Mouse (Mus musculus) midbrain, embryonic 15.5 days (tissue): ENCODE measurements around the gene Sec22c. TPM values are rescaled to one million over a fixed set of nuclear protein-coding genes. Genes with fewer than 3 reads are reported as not detected.

ENCODE experiments used
- ATAC-seq: fragments of 200-750 bp; cut with Nextera tagmentation; replicated peaks from 2 replicates; pipeline ENCODE4 v1.8.0; 2017; ENCODE audit warnings: moderate TSS enrichment
- H3K27ac ChIP-seq: fragments of 300-500 bp; sonication (generic); 2 replicates; pipeline ENCODE4 v1.5.1; 2015; ENCODE audit warnings: mild to moderate bottlenecking, inconsistent platforms
- H3K27me3 ChIP-seq: fragments of 300-500 bp; sonication (generic); replicated peaks from 2 replicates; pipeline ENCODE4 v1.6.1; 2015; ENCODE audit warnings: inconsistent platforms
- H3K36me3 ChIP-seq: fragments of 300-500 bp; sonication (generic); replicated peaks from 2 replicates; pipeline ENCODE4 v1.6.1; 2015; ENCODE audit warnings: inconsistent platforms
- H3K4me1 ChIP-seq: fragments of 300-500 bp; sonication (generic); 2 replicates; pipeline ENCODE4 v1.6.1; 2015; ENCODE audit warnings: inconsistent platforms
- H3K4me2 ChIP-seq: fragments of 300-500 bp; sonication (generic); 2 replicates; pipeline ENCODE4 v1.6.1; 2015; ENCODE audit warnings: inconsistent platforms, mild to moderate bottlenecking, moderate library complexity
- H3K4me3 ChIP-seq: fragments of 300-500 bp; sonication (generic); 2 replicates; pipeline ENCODE4 v1.5.1; 2015; ENCODE audit warnings: mild to moderate bottlenecking, inconsistent platforms
- H3K9ac ChIP-seq: fragments of 300-500 bp; sonication (generic); 2 replicates; pipeline ENCODE4 v1.6.1; 2015; ENCODE audit warnings: mild to moderate bottlenecking, inconsistent platforms
- H3K9me3 ChIP-seq: fragments of 300-500 bp; sonication (generic); 2 replicates; pipeline ENCODE4 v1.6.1; 2016; ENCODE audit warnings: inconsistent platforms
- WGBS: fragments of 180-500 bp; shearing (Covaris S2); methylation state at CpG from one replicate; pipeline ENCODE4 v1.1.7; 2015; ENCODE audit warnings: mixed read lengths; 5-methylcytosine and 5-hydroxymethylcytosine counted together
- polyA plus RNA-seq: library from polyadenylated mRNA; unstranded; fragments of >200 nt; fragmentation: Nextera tagmentation; extraction: Ambion mirVana; gene quantifications from 2 replicates; pipeline ENCODE4 v1.2.1, GENCODE M21; 2015

Gene Sec22c
- polyA plus RNA-seq, 1 experiment from 2014 or later, result 36.9 TPM

DNA sequence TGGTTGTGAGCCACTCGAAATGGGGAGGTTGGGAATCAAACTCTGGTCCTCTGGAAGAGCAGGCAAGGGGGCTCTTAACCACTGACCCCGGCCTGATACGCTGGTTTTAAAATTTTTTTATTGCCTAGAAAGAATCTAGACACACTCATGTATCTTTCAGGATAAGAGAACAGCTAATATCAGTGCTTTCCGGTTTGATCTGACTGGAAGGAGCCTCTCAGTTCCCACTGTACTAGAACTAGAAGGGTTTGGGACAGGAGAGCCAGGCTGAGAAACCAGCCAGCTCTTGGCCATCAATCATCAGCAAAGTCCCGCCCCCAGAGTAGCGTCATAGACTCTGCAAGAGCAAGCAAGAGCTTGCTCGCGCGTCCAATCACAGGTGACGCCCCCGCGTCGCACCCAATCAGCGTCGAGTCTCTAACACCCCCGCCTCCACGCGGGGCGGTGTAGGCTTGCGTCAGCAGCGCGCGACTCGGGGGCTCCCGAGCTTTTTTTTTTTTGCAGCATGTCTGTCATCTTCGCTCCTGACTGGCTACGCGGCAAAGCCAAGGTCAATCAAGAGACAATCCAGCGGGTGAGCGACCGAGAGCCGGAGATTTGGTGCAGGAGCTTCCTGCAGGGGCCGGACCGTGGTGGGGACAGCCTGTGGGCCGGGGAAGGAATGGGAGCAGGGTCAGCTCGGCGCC, 4.8 kb upstream of the Sec22c start, which contains the start of gene Ss18l2:
Gene Ss18l2, plus strand, starts transcription at position 432 of the 686 bp plus-strand sequence.
- peak within 1 kb of the TSS; percentile 94 for H3K27ac ChIP-seq
- 5% methylated on average over 37 of the region's 37 CpGs for WGBS
- H3K9ac ChIP-seq, result peak within 1 kb of the TSS; percentile 84
- H3K36me3 ChIP-seq, result peaks cover 11% of the 10 kb centered on the region; the same call in 1 of the 2 replicates
- H3K4me3 ChIP-seq, result peak within 1 kb of the TSS; percentile 79
- H3K4me1 ChIP-seq, result peaks cover 28% of the 10 kb centered on the region
- no peaks in the 10 kb centered on the region for H3K9me3 ChIP-seq
- H3K4me2 ChIP-seq, result peak within 1 kb of the TSS; percentile 79
- ATAC-seq, result peak; percentile 96
- H3K27me3 ChIP-seq, result no peaks in the 10 kb centered on the region

DNA sequence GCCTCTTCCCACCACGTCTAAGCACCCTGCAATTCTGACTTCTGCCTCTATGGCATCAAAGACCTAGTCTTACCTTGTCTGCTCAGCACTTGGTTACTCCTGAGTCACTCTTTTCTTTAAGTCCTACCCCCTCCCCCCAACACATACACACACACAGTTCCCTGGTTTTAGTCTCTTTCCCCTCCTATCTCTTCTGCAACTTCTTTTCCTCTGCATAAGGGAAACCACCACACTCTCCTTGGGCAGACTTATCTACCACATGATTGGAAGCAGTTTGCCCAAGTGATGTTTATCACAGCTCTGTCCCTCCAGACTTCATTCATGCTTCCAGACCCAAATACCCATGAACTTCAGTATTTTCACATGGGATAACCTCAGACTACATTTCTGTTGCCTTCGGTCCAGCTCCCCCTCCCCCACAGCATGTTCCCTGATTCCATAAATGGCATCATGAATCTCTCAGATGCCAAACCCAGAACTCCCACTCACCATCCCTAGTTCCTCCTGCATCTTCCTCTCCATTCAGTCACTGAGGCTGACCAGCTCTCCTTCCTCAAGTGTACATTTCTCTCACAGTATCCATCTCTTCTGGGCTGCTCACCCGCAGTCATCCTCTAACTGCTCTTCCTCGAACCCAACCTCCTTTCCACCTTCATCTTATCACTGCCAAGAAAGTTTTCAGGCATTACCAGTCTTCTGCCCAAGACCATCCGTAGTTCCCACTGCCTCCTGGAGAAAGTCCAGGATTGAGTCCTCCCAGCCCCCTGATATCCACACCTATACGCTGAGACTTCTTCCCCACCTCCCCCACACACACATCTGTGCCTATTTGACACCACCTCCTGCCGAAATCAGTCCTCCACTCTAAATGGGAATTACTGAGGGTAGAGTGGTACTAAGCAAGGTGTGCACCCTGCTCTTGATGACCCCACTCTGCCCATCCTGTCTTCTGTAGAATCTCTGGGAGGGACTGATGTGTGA, 3.5 kb upstream of the Sec22c start:
- ATAC-seq, result no peak
- H3K4me2 ChIP-seq, result no peak overlapping the region
- H3K36me3 ChIP-seq, result peaks cover 11% of the 10 kb centered on the region; the same call in 1 of the 2 replicates
- peaks cover 35% of the 10 kb centered on the region for H3K4me1 ChIP-seq
- no peak overlapping the region for H3K27ac ChIP-seq
- no peak overlapping the region for H3K9ac ChIP-seq
- H3K4me3 ChIP-seq, result no peak overlapping the region
- no peaks in the 10 kb centered on the region for H3K9me3 ChIP-seq
- WGBS, result 72% methylated on average over 7 of the region's 7 CpGs
- H3K27me3 ChIP-seq, result no peaks in the 10 kb centered on the region

DNA sequence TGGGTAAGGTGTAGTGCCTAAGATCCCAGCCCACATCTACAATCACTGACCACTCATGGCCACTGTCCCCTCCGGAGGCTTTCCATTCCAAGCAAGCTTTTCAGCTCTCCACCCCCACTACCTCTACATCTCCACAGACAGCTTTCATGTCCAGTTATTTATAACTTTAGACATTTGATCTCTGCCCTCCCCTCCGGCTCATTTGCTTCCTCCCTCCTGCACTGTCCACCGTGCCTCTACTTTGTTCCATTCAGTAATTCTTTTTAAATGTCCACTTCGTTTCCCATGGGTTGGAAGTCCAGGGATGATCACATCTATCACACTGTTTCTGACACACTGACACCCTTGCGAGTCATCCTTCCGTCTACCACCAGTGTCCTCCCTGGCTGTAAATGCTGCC, 2.5 kb upstream of the Sec22c start:
- H3K4me2 ChIP-seq, result no peak overlapping the region
- H3K9ac ChIP-seq, result no peak overlapping the region
- no peaks in the 10 kb centered on the region for H3K27me3 ChIP-seq
- no peaks in the 10 kb centered on the region for H3K9me3 ChIP-seq
- no peak overlapping the region for H3K4me3 ChIP-seq
- WGBS, result 71% methylated on average over 6 of the region's 6 CpGs
- H3K27ac ChIP-seq, result no peak overlapping the region
- no peak for ATAC-seq
- H3K36me3 ChIP-seq, result peaks cover 3% of the 10 kb centered on the region; the same call in 1 of the 2 replicates
- H3K4me1 ChIP-seq, result peaks cover 45% of the 10 kb centered on the region

DNA sequence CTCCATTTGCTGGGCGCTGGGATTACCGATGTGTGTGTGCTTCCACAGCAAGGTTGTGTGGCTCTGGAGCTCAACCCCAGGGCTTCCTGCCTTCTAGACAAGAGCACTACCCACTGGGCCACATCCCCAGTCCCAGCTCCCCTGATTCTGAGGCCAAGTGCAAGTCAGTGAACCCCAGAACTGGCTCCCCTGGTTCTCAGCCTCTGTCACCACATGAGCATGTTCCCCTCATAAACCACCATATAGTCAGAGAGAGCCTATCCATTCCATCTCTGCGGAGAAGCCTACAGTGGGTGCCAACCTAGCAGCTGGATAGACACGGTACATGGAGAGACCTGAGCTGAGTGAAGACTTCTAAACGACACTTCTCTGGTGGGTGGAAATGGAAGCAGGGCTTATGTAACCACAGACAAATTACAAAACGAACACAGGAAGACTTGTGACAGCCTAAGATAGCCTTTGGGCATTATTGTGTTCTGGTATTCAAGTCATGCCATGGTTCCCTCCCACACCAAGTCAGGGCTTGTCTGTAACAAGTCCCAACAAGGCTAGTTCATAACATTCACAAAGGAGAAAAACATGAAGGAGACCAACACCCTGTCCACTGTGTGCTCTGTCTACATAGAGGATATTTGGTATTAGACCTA, 862 bp upstream of the Sec22c start:
- Histone ChIP-seq H3K27ac (no peak overlapping the region), H3K9ac (no peak overlapping the region), H3K4me1 (peaks cover 39% of the 10 kb centered on the region), H3K4me2 (no peak overlapping the region), H3K4me3 (no peak overlapping the region), H3K36me3 (no peaks in the 10 kb centered on the region), H3K9me3 (no peaks in the 10 kb centered on the region), H3K27me3 (no peaks in the 10 kb centered on the region)
- ATAC-seq, result no peak
- 82% methylated on average over 6 of the region's 6 CpGs for WGBS

DNA sequence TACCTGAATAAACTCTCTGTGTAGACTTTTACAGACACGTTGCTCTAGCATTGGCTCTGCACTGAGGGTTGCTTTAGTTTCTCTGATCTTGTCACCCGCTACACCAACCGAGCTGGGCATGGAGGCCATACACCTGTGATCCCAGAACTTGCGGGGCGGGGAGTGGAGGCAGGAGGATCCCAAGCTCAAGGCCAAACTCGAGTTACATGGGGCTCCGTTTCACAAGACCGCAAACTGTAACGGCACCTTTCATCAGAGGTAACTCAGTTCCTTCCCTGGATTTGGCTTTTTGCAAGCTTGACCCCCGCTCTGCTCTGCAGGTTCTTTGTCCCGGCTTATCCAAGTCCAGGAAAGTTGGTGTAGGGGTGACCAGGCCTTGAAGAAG, 1.0 kb downstream of the Sec22c start:
- H3K27me3 ChIP-seq, result no peaks in the 10 kb centered on the region
- peak overlapping the region; percentile 75 for H3K9ac ChIP-seq
- H3K4me1 ChIP-seq, result peaks cover 30% of the 10 kb centered on the region
- peak overlapping the region; percentile 87 for H3K4me3 ChIP-seq
- 37% methylated on average over 11 of the region's 11 CpGs for WGBS
- H3K36me3 ChIP-seq, result no peaks in the 10 kb centered on the region
- ATAC-seq, result no peak; the same call in 1 of the 2 replicates
- no peaks in the 10 kb centered on the region for H3K9me3 ChIP-seq
- peak overlapping the region; percentile 91 for H3K4me2 ChIP-seq
- no peak overlapping the region for H3K27ac ChIP-seq

DNA sequence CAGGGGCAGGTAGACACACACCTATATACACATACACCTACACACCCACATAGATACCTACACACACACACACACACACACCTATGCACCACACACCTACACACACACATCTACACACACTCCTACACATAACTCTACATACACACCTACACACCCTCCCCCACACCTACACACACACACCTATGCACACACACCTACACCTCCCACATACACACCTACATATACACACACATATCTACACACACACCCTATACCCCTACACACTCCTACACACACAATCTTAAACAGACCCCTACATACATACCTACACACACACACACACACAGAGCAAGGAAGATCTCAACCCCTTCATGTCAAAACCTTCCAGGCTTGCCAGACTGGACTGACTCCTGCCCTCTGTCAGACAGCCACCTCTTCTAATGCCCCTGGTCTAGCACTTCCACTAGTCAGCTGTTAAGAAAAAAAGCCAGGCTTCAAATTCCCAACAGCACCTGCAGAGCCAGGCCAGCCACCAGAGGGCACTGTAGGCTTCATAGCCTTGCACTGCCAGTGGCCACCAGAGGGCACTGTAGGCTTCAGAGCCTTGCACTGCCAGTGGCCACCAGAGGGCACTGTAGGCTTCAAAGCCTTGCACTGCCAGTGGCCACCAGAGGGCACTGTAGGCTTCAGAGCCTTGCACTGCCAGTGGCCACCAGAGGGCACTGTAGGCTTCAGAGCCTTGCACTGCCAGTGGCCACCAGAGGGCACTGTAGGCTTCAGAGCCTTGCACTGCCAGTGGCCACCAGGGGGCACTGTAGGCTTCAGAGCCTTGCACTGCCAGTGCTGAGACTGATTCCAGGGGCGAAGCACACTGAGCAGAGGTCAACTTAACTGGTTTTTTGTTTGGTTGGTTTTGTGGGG, 7.9 kb downstream of the Sec22c start:
- ATAC-seq, result no peak; the same call in 1 of the 2 replicates
- no peak overlapping the region for H3K9ac ChIP-seq
- H3K27ac ChIP-seq, result no peak overlapping the region
- WGBS, result 92% methylated on average over 1 of the region's 1 CpGs
- H3K36me3 ChIP-seq, result peaks cover 4% of the 10 kb centered on the region
- peaks cover 2% of the 10 kb centered on the region for H3K4me1 ChIP-seq
- H3K4me3 ChIP-seq, result no peak overlapping the region
- no peaks in the 10 kb centered on the region for H3K27me3 ChIP-seq
- H3K4me2 ChIP-seq, result no peak overlapping the region
- no peaks in the 10 kb centered on the region for H3K9me3 ChIP-seq

DNA sequence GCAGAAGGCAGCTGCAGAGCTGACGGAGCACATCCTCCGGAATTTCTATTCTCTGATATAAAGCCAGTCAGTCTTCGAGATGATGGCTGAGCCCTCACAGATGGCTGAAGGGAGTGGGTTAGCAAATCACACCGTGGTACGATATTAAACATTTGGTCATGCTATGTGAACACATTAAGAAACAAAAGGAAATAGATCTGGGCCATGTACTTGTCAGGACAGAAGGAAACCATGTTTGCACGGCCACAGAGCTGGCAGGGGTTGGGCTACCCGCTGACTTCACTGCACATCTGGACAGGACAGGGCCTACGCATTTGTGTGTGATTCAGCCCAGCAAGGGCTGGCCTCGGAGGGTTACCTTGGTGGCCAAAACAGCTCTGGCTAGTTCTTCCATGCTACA, 8.7 kb downstream of the Sec22c start:
- H3K27me3 ChIP-seq, result no peaks in the 10 kb centered on the region
- H3K27ac ChIP-seq, result no peak overlapping the region
- H3K9ac ChIP-seq, result no peak overlapping the region
- peaks cover 7% of the 10 kb centered on the region for H3K36me3 ChIP-seq
- no peak for ATAC-seq
- H3K4me2 ChIP-seq, result no peak overlapping the region
- WGBS, result 90% methylated on average over 9 of the region's 9 CpGs
- no peaks in the 10 kb centered on the region; the same call in 1 of the 2 replicates for H3K4me1 ChIP-seq
- no peaks in the 10 kb centered on the region for H3K9me3 ChIP-seq
- no peak overlapping the region for H3K4me3 ChIP-seq

DNA sequence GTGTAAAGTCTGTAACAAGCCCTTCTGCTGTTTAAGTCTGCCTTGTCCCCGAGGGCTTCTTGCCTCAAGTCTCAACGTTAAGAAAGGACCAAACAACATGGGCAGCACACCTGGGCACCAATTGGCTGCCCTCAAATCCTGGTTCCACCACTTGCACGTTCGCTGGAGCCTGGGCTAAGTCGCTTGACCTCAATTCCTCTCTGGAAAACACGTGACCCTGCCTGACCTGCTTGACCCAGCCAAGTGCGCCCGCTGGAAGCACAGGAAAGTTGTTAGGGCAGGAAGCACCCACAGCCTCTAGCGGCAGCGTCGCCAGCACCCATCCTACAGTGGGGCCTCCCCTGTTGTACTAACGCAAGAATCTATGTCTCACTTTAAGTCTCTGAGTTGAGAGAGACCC, 10.6 kb downstream of the Sec22c start:
- H3K27me3 ChIP-seq, result no peaks in the 10 kb centered on the region
- no peak overlapping the region for H3K27ac ChIP-seq
- H3K4me1 ChIP-seq, result peaks cover 19% of the 10 kb centered on the region
- no peaks in the 10 kb centered on the region for H3K9me3 ChIP-seq
- no peak overlapping the region for H3K4me2 ChIP-seq
- no peak for ATAC-seq
- H3K9ac ChIP-seq, result no peak overlapping the region
- H3K36me3 ChIP-seq, result peaks cover 7% of the 10 kb centered on the region
- WGBS, result 82% methylated on average over 12 of the region's 12 CpGs
- no peak overlapping the region for H3K4me3 ChIP-seq

DNA sequence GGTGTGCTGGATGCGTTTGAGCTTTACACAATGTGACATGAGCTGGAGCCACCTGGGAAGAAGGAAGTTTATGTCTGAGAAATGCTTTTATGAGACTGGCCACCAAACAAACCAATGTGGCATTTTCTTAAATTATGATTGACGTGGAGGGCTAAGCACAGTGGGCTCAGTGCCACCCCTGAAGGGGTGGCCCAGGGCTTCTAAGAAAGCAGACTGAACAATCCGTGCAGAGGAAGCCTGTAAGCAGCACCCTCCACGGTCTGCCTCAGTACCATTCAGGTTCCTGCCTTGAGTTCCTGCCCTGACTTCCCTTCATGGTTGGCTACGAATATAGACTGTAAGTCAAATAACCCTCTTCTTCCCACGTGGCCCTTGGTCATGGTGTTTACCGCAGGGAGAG, 14.6 kb downstream of the Sec22c start:
- 59% methylated on average over 7 of the region's 7 CpGs for WGBS
- H3K36me3 ChIP-seq, result peaks cover 14% of the 10 kb centered on the region
- ATAC-seq, result peak; percentile 57
- no peaks in the 10 kb centered on the region for H3K9me3 ChIP-seq
- peak overlapping the region; percentile 45 for H3K4me2 ChIP-seq
- H3K27me3 ChIP-seq, result no peaks in the 10 kb centered on the region
- H3K27ac ChIP-seq, result peak overlapping the region; percentile 86
- H3K9ac ChIP-seq, result no peak overlapping the region
- H3K4me1 ChIP-seq, result peaks cover 26% of the 10 kb centered on the region
- H3K4me3 ChIP-seq, result no peak overlapping the region

DNA sequence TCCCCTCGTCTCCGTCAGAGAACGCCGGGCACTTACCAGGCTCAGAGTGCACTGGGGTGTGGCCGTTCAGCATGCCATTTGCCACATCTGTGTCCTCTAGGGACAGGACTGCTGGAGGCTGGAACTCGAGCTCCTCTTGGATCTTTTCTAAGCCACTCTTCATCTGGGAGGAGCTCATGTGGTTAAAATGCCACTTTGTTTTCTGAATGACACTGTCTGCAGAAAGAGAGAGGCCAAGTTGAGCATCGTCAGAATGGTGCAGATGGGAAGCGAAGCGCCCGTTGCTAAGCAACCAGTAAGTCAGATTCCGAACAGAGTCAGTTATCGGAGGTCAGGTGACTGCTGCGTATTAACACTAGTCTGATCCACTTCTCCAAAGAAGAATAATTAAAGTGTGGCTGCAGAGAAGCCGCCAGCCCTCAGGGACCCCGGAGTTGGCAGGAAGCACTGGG, 15.1 kb downstream of the Sec22c start:
- H3K9ac ChIP-seq, result no peak overlapping the region
- 24% methylated on average over 15 of the region's 15 CpGs for WGBS
- H3K9me3 ChIP-seq, result no peaks in the 10 kb centered on the region
- H3K27ac ChIP-seq, result peak overlapping the region; percentile 86
- peaks cover 26% of the 10 kb centered on the region for H3K4me1 ChIP-seq
- peak overlapping the region; percentile 24 for H3K4me3 ChIP-seq
- H3K4me2 ChIP-seq, result peak overlapping the region; percentile 45
- peaks cover 16% of the 10 kb centered on the region for H3K36me3 ChIP-seq
- ATAC-seq, result peak; percentile 93
- H3K27me3 ChIP-seq, result no peaks in the 10 kb centered on the region

DNA sequence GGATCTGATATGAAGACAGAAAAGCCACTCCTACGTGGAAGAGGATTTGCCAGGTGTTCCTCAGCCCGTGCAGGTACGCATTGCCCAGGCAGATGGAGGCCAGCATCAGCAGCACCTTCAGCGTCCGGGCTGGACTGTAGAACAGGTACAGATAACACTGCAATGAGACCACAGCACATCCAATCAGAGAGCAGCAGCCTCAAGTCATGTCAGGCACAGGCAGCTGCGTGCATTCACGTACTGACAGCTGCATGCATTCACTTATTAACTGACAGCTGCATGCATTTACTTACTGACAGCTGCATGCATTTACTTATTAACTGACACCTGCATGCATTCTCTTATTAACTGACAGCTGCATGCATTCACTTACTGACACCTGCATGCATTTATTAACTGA, 20.6 kb downstream of the Sec22c start:
- Histone ChIP-seq H3K27me3 (no peaks in the 10 kb centered on the region), H3K4me3 (no peak overlapping the region), H3K9ac (no peak overlapping the region), H3K36me3 (peaks cover 36% of the 10 kb centered on the region), H3K4me2 (no peak overlapping the region), H3K9me3 (no peaks in the 10 kb centered on the region), H3K4me1 (peaks cover 7% of the 10 kb centered on the region), H3K27ac (no peak overlapping the region)
- WGBS, result 80% methylated on average over 7 of the region's 7 CpGs
- ATAC-seq, result no peak
